Mouse (Mus musculus): Measurements from ENCODE around the gene F930015N05Rik. TPM values are rescaled to one million over a fixed set of nuclear protein-coding genes. Genes with fewer than 3 reads are reported as not detected.

The F930015N05Rik gene
- polyA plus RNA-seq, 1 experiment from 2014 or later, result not detected

DNA sequence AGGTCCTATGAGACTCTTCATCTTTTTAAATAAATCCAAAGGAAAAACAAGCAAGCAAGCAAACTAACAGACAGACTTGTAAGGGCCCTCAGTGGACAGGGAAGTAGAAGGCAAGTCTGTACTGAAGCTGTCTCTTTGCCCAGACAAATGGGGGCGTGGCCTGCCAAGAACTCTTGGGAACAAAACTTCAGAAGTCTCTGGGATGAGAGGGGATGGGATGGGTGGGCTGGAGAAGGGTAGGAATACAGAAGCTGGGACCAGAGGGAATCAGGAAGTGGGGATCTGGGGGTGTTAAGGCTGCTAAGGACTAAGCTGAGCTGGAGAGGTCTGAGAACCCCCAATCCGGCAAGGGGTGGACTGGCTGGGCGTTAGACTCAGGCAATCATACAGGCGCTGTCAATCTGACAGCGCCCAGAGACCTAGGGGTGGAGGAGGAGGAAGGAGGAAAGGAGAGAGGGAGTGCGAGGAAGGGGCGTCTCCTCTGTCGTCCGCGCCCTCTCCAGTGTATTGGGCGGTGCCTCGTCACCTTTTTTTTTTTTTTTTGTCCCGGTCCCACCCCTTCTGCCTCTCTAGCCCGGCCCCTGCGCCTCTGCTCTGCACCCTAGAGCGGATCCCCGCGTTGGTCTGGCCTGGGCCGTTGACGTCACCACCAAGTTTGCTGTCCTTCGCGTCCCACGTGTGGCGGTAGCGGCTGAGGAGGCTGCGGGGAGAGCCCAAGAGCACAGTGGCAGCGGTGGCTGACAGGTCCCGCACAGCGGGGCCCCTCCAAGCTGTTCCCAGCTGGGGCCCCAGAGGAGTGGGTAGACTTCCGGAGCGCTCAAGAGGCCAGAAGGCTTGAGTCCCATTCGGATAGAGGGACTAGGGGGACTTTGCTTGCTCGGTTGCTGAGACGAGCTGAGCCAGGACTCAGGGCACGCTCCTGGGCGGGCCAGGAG lies 1.6 kb downstream of the F930015N05Rik start, which contains the start of gene Hs3st3a1:
Gene Hs3st3a1 (plus strand): TSS at position 722 of the 935 bp plus-strand sequence.
- H3K4me3 ChIP-seq (ENCODE audit: inconsistent target), result no peak within 1 kb of the TSS
- 3% methylated on average over 30 of the region's 36 CpGs for WGBS (ENCODE audit: missing documents)
- no peak within 1 kb of the TSS for H3K27ac ChIP-seq
- no peaks in the 10 kb centered on the region for H3K36me3 ChIP-seq (ENCODE audit: inconsistent target)
- no peaks in the 10 kb centered on the region for H3K79me2 ChIP-seq (ENCODE audit: inconsistent target)

DNA sequence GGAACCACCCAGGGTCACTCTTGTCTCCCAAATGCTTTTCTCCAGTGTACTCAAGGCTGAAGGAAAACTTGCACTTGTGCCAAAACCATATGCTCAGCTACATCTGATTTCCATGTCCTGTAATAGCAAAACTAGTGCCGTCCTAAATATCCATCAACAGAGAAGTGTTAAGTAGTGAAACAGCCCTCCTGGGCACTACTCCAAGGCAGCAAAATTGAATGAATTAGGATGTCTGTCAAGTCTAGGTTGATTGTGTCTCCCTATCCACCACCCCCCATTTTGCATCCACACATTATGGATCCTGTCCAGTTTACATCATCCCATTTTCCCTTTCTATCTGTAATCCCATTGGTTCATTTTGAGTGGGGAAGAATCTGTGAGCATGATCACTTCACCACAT lies 17.5 kb downstream of the F930015N05Rik start:
- H3K27ac ChIP-seq, result no peak overlapping the region
- no peak overlapping the region for H3K4me3 ChIP-seq (ENCODE audit: inconsistent target)
- H3K36me3 ChIP-seq (ENCODE audit: inconsistent target), result no peaks in the 10 kb centered on the region
- H3K79me2 ChIP-seq (ENCODE audit: inconsistent target), result no peaks in the 10 kb centered on the region
- 100% methylated on average over 1 of the region's 1 CpGs for WGBS (ENCODE audit: missing documents)

DNA sequence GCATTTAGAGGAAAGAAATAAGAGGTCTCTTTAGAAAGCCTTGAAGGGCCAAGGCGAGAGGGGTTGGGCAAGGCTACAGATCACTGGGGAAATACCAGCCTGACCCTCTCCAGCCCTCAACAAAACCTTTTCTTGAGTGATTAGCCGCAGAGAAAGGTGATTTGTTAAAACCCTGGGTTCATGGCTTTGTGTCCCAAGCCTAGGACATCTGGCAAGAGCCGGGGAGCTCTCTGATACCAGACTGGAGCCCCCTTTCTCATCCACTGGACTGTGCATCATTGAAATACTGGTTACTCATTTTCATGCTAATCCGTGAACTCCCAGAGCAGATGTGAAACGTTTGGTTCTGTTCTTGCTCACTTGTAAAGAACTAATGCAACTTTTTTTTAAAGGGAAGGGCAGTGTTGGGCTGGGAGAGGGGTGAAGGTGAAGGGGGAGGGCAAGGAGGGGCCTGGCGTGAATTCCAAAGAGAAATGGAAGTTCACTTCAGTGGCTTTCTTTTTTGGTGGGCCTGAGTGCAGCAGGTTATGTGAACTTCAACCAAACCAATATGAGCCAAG lies 35.8 kb downstream of the F930015N05Rik start:
- H3K27ac ChIP-seq, result no peak overlapping the region

DNA sequence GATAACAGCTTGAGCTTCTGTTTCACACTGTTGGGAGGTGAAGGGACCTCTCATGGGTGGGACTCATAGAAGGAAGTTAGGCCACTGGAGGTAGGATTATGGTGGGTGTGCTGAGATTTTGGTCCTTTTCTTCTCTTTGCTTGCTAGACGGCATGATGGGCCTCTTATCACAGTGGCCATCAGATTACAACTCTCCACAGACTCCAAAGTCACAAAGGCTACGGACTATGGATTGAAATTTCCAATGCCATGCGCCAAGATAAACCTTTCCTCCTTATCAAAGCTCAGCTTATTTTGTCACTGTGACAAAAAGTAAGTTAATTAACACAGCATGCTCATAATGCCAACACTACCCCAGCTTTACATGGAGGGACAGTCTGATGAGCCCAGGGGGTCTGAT lies 38.8 kb downstream of the F930015N05Rik start:
- Histone ChIP-seq H3K4me3 (ENCODE audit: inconsistent target) (no peak overlapping the region), H3K79me2 (ENCODE audit: inconsistent target) (no peaks in the 10 kb centered on the region), H3K27ac (no peak overlapping the region), H3K36me3 (ENCODE audit: inconsistent target) (no peaks in the 10 kb centered on the region)
- WGBS (ENCODE audit: missing documents), result 100% methylated on average over 3 of the region's 3 CpGs

More for the DNA sequence above, 35.8 kb downstream of the F930015N05Rik start:
- Histone ChIP-seq H3K36me3 (ENCODE audit: inconsistent target) (no peaks in the 10 kb centered on the region), H3K4me3 (ENCODE audit: inconsistent target) (no peak overlapping the region), H3K79me2 (ENCODE audit: inconsistent target) (no peaks in the 10 kb centered on the region)
- 76% methylated on average over 6 of the region's 6 CpGs for WGBS (ENCODE audit: missing documents)

DNA sequence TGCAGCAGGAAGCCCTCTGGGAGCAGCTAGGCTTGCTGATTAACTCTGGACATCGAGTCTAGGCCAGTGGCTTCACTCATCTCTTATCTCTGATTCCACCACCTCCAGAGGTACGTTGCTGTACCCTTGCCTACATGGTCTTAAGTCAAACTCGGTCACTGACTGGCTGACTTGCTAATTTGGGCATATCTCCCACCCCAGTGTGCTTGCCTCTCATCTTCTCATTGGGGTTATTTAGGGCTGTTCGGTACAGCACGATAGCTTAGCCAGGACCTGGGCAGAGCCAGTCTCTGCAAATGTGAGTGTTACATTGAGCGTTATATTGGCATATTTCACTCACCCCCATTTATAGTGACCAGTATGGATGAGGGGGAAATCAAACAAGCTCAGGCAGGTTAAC lies 39.5 kb downstream of the F930015N05Rik start:
- Histone ChIP-seq H3K4me3 (ENCODE audit: inconsistent target) (no peak overlapping the region), H3K27ac (no peak overlapping the region), H3K36me3 (ENCODE audit: inconsistent target) (no peaks in the 10 kb centered on the region), H3K79me2 (ENCODE audit: inconsistent target) (no peaks in the 10 kb centered on the region)
- 83% methylated on average over 6 of the region's 6 CpGs for WGBS (ENCODE audit: missing documents)

DNA sequence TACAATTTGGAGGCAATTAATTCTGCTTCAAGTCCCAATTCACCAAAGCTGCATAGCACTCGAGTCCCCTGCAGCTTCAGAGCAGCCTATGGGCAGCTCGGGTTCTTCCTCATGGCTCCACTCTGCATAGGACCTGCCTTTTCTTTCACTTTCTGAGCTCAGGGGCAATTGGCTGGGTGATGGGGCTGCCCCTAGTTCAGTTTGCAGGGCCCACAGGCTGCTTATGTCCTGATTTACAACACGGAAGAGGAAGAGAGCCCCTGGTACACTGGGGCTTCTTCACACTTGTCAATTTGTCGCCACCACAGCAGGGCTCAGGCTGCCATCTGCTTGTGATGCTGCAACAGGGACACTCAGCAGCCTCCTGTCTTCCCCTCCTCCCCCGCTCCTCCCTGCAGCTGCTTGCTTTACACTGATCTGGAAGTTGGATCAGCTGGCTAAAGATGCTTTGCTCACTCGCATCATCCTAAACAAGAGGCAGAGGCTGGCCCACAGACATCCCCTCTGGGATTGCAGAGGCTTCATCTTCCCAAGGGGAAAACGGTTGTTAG lies 40.0 kb downstream of the F930015N05Rik start:
- H3K27ac ChIP-seq, result no peak overlapping the region
- no peak overlapping the region for H3K4me3 ChIP-seq (ENCODE audit: inconsistent target)
- no peaks in the 10 kb centered on the region for H3K79me2 ChIP-seq (ENCODE audit: inconsistent target)
- H3K36me3 ChIP-seq (ENCODE audit: inconsistent target), result no peaks in the 10 kb centered on the region
- WGBS (ENCODE audit: missing documents), result 29% methylated on average over 7 of the region's 7 CpGs

DNA sequence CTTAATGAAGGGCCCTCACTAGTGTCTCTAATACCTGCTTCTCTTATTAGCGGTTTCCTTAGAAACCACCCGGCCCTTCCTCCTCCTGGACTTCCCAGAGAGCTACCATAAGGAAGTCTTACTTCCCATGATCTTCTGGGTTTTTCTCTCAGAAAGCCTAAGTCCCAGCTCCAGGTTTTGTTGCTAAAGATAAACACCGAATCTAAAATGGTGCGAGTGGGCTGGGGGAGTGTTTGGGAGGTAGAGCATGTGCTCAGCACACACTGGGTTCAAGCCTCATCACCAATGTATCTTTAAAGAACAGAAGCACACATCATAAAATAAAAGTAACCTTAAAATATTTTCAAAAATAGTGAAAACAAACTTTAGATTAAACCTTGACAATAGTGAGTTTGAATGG lies 50.1 kb downstream of the F930015N05Rik start:
- H3K4me3 ChIP-seq (ENCODE audit: inconsistent target), result no peak overlapping the region
- no peaks in the 10 kb centered on the region for H3K79me2 ChIP-seq (ENCODE audit: inconsistent target)
- 79% methylated on average over 4 of the region's 4 CpGs for WGBS (ENCODE audit: missing documents)
- H3K36me3 ChIP-seq (ENCODE audit: inconsistent target), result no peaks in the 10 kb centered on the region
- H3K27ac ChIP-seq, result no peak overlapping the region

Other genes with a start within 250 kb of the F930015N05Rik start
- gene Hs3st3a1, start 1.3 kb downstream of the F930015N05Rik start, polyA plus RNA-seq (2018), result not detected in 3 replicates